Mouse (Mus musculus) MEL (cell line): ENCODE data around the gene Tmem203.

Experiments used
- CTCF ChIP-seq, 3 experiments: IDR thresholded peaks in 2 of 3; conservative IDR thresholded peaks in 1 of 3; 2 replicates each; pipeline ENCODE4 v1.5.1; 2011 to 2012; ENCODE audit warnings: low read length in 3 of 3, low read depth in 2 of 3, mild to moderate bottlenecking in 2 of 3, improper control_type of control experiment in 1 of 3, inconsistent platforms in 1 of 3, mixed read lengths in 1 of 3, moderate library complexity in 1 of 3; ENCODE audit not compliant: control insufficient read depth in 1 of 3, insufficient read depth in 1 of 3, poor library complexity in 1 of 3, severe bottlenecking in 1 of 3
- EP300 ChIP-seq, 2 experiments: IDR thresholded peaks; 2 replicates each; pipeline ENCODE4 v1.6.1; 2011; ENCODE audit warnings: improper control_type of control experiment in 2 of 2, low read length in 2 of 2, low read depth in 1 of 2, mild to moderate bottlenecking in 1 of 2
- MAX ChIP-seq: IDR thresholded peaks from 2 replicates; pipeline ENCODE4 v1.6.1; 2011; ENCODE audit warnings: low read length, improper control_type of control experiment
- MYC ChIP-seq: IDR thresholded peaks from 2 replicates; pipeline ENCODE4 v1.6.1; 2011; ENCODE audit warnings: low read depth, mild to moderate bottlenecking, low read length, improper control_type of control experiment, moderate library complexity
- RCOR1 ChIP-seq: IDR thresholded peaks from 2 replicates; pipeline ENCODE4 v1.6.1; 2012; ENCODE audit warnings: low read depth, mild to moderate bottlenecking, inconsistent platforms, low read length, improper control_type of control experiment
- USF2 ChIP-seq, 2 experiments: IDR thresholded peaks; 2 replicates each; pipeline ENCODE4 v1.6.1; 2011 to 2012; ENCODE audit warnings: improper control_type of control experiment in 2 of 2, low read length in 2 of 2, borderline replicate concordance in 1 of 2, inconsistent platforms in 1 of 2, low read depth in 1 of 2, mild to moderate bottlenecking in 1 of 2; ENCODE audit not compliant: insufficient read depth in 1 of 2
- ZMIZ1 ChIP-seq: IDR thresholded peaks from 2 replicates; pipeline ENCODE4 v1.6.1; 2012; ENCODE audit warnings: low read depth, mild to moderate bottlenecking, inconsistent platforms, low read length, improper control_type of control experiment, moderate library complexity

- TF ChIP-seq MAX: no peak
- no peak for TF ChIP-seq RCOR1
- TF ChIP-seq ZMIZ1: no peak
- no peak for TF ChIP-seq CTCF (IDR thresholded peaks at IDR 0.05 in 2 of 3, conservative IDR thresholded peaks at IDR 0.05 in 1 of 3; ENCODE audit: control insufficient read depth in 1 of 3, insufficient read depth in 1 of 3, low read depth in 2 of 3, low read length in 3 of 3, poor library complexity in 1 of 3, severe bottlenecking in 1 of 3)
- no peak for TF ChIP-seq USF2 (IDR thresholded peaks at IDR 0.05; ENCODE audit: borderline replicate concordance in 1 of 2, insufficient read depth in 1 of 2, low read depth in 1 of 2, low read length in 2 of 2)
- no peak for TF ChIP-seq MYC
- TF ChIP-seq EP300 (IDR thresholded peaks at IDR 0.05; ENCODE audit: low read depth in 1 of 2, low read length in 2 of 2): peak in 1 of 2 experiments; percentile 27; a peak in 1 of 4 replicates
Measured at GRCm38 (mm10) chr2:25286314-25286713, 31.1 kb downstream of the Tmem203 start.
